Comparison of ENCODE assay signal across 8 mouse cellular contexts in the genomic region with DNA sequence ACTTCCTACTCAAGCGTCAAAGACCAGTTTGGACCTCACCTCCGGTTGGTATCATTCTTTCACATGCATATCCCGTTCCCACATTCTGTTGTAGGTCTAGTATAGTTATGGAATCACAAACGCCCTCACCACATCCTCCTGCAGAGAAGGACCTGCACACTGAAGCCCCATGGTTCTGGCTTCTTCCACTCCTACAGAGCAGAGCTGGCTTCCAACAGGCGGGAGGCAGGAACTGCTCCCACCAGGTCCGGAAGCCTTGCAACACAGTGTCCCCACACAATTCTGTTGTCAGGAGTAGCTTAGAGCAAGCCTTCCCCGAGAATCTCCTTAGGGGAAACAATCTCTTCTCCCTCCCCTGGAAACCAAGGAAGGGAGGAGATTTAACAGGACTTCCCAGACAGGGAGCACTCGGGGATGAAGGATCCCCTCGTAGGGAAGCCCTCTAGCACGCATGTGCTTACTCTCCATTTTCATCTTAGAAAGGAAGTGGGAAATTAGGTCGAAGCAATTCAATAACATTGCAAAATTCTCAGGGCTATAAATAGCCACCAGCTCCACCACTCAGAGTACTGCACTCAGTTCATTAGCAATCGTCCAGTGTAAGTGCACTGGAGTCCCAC. TPM values are rescaled to one million over a fixed set of nuclear protein-coding genes. Genes with fewer than 3 reads are reported as not detected.
DNase-seq lines count a peak whose midpoint lies in the region; ATAC-seq lines count a peak whose summit lies in the region.

No protein-coding gene starts in this region.

- no peaks in the 10 kb centered on the region for H3K9me3 ChIP-seq in embryonic facial prominence, embryonic 15.5 days (replicated peaks)
- no peaks in the 10 kb centered on the region for H3K9me3 ChIP-seq in hindbrain, embryonic 15.5 days
- no peaks in the 10 kb centered on the region for H3K9me3 ChIP-seq in lung, embryonic 16.5 days (ENCODE audit: control insufficient read depth, low read length)

- peak overlapping the region; percentile 74 for H3K27ac ChIP-seq in embryonic facial prominence, embryonic 15.5 days (replicated peaks)
- H3K27ac ChIP-seq in hindbrain, embryonic 15.5 days (replicated peaks): peak overlapping the region; percentile 63
- peak overlapping the region; percentile 94 for H3K27ac ChIP-seq in lung, embryonic 16.5 days (ENCODE audit: low read length)

- no peaks in the 10 kb centered on the region for H3K27me3 ChIP-seq in embryonic facial prominence, embryonic 15.5 days
- H3K27me3 ChIP-seq in hindbrain, embryonic 15.5 days: no peaks in the 10 kb centered on the region
- no peaks in the 10 kb centered on the region for H3K27me3 ChIP-seq in lung, embryonic 16.5 days (ENCODE audit: control insufficient read depth, insufficient read depth, low read depth, low read length)

- H3K4me3 ChIP-seq in embryonic facial prominence, embryonic 15.5 days (replicated peaks): no peak overlapping the region
- H3K4me3 ChIP-seq in hindbrain, embryonic 15.5 days: no peak overlapping the region
- 0 out of 2 replicates have a peak overlapping the region, but pooled peaks have one; percentile 7 for H3K4me3 ChIP-seq in lung, embryonic 16.5 days (ENCODE audit: low read length)

- no peak for ATAC-seq in embryonic facial prominence, embryonic 15.5 days (ENCODE audit: insufficient number of reproducible peaks, low FRiP score, low TSS enrichment, low read depth)
- no peak for ATAC-seq in hindbrain, embryonic 15.5 days (ENCODE audit: low FRiP score, low read depth)
- peak; percentile 56 for ATAC-seq in lung, embryonic 16.5 days (ENCODE audit: low read depth)

- peak overlapping the region; percentile 12; the same call in 1 of the 2 replicates for H3K9ac ChIP-seq in embryonic facial prominence, embryonic 15.5 days
- H3K9ac ChIP-seq in hindbrain, embryonic 15.5 days: no peak overlapping the region
- peak overlapping the region; percentile 52 for H3K9ac ChIP-seq in lung, embryonic 16.5 days (ENCODE audit: low read length)

- peak overlapping the region; percentile 12; the same call in 1 of the 2 replicates for H3K4me2 ChIP-seq in embryonic facial prominence, embryonic 15.5 days (replicated peaks)
- peak overlapping the region; percentile 15; the same call in 1 of the 2 replicates for H3K4me2 ChIP-seq in hindbrain, embryonic 15.5 days
- H3K4me2 ChIP-seq in lung, embryonic 16.5 days (ENCODE audit: low read depth, low read length): peak overlapping the region; percentile 44

- H3K36me3 ChIP-seq in embryonic facial prominence, embryonic 15.5 days: peaks cover 6% of the 10 kb centered on the region; the same call in 1 of the 2 replicates
- no peaks in the 10 kb centered on the region; the same call in 1 of the 2 replicates for H3K36me3 ChIP-seq in hindbrain, embryonic 15.5 days
- H3K36me3 ChIP-seq in lung, embryonic 16.5 days (ENCODE audit: control insufficient read depth, insufficient read depth, low read length): peaks cover 5% of the 10 kb centered on the region; the same call in 1 of the 2 replicates

- H3K4me1 ChIP-seq in embryonic facial prominence, embryonic 15.5 days: peaks cover 77% of the 10 kb centered on the region
- peaks cover 88% of the 10 kb centered on the region for H3K4me1 ChIP-seq in hindbrain, embryonic 15.5 days (replicated peaks)
- peaks cover 79% of the 10 kb centered on the region for H3K4me1 ChIP-seq in lung, embryonic 16.5 days (replicated peaks; ENCODE audit: control insufficient read depth, insufficient read depth, low read length)

- DNase-seq in gastrocnemius, adult 18-20 months (ENCODE audit: low spot score): peak; percentile 44
- no peak for DNase-seq in gastrocnemius, postnatal 10 days
- peak; percentile 54 for DNase-seq in NIH3T3 (ENCODE audit: low read depth)
- no peak for DNase-seq in embryo, embryonic 11 days
- DNase-seq in spleen, postnatal 14 days (ENCODE audit: low spot score in 2 of 2): no peak

- 49% methylated on average over 12 of the region's 12 CpGs for WGBS in embryonic facial prominence, embryonic 15.5 days
- WGBS in hindbrain, embryonic 15.5 days: 66% methylated on average over 12 of the region's 12 CpGs
- 43% methylated on average over 12 of the region's 12 CpGs for WGBS in lung, embryonic 16.5 days

RNA-seq across cellular contexts. Expression of a gene that starts 5.6 kb away (rescaled TPM):
- 10 to 100 TPM; 12.4 TPM for total RNA-seq in gastrocnemius, adult 18-20 months (2021)
- 10 to 100 TPM; 20.3 to 24.3 TPM for total RNA-seq in gastrocnemius, postnatal 10 days (2021)
- polyA plus RNA-seq in embryonic facial prominence, embryonic 15.5 days (2015; fragmentation: Nextera tagmentation; extraction: Ambion mirVana): 86.4 and 91.3 TPM in 2 replicates
- polyA plus RNA-seq in hindbrain, embryonic 15.5 days (2015; fragmentation: Nextera tagmentation; extraction: Ambion mirVana): 94.3 and 101 TPM in 2 replicates
- polyA plus RNA-seq in lung, embryonic 16.5 days (2015; fragmentation: Nextera tagmentation; extraction: Ambion mirVana): 76.6 and 82.8 TPM in 2 replicates

RNA-seq across cellular contexts. Expression of a gene that starts 33.0 kb away (rescaled TPM):
- 10 to 100 TPM; 19.4 to 20.0 TPM for total RNA-seq in gastrocnemius, adult 18-20 months (2021)
- 10 to 100 TPM; 17.5 to 18.6 TPM for total RNA-seq in gastrocnemius, postnatal 10 days (2021)
- 58.7 and 59.5 TPM in 2 replicates for polyA plus RNA-seq in embryonic facial prominence, embryonic 15.5 days (2015; fragmentation: Nextera tagmentation; extraction: Ambion mirVana)
- polyA plus RNA-seq in hindbrain, embryonic 15.5 days (2015; fragmentation: Nextera tagmentation; extraction: Ambion mirVana): 69.2 and 72.5 TPM in 2 replicates
- 47.9 and 48.0 TPM in 2 replicates for polyA plus RNA-seq in lung, embryonic 16.5 days (2015; fragmentation: Nextera tagmentation; extraction: Ambion mirVana)

RNA-seq across cellular contexts. Expression of a gene that starts 47.9 kb away (rescaled TPM):
- not detected for total RNA-seq in gastrocnemius, adult 18-20 months (2021)
- total RNA-seq in gastrocnemius, postnatal 10 days (2021): under 1 TPM in 1 of 2 experiments, not detected in 1; 0.23 TPM
- polyA plus RNA-seq in embryonic facial prominence, embryonic 15.5 days (2015; fragmentation: Nextera tagmentation; extraction: Ambion mirVana): 0.27 and 0.55 TPM in 2 replicates
- 5.8 and 8.3 TPM in 2 replicates for polyA plus RNA-seq in hindbrain, embryonic 15.5 days (2015; fragmentation: Nextera tagmentation; extraction: Ambion mirVana)
- 1.1 and 1.9 TPM in 2 replicates for polyA plus RNA-seq in lung, embryonic 16.5 days (2015; fragmentation: Nextera tagmentation; extraction: Ambion mirVana)

Comparison
In these comparisons a context has a peak if more than half of its experiments do, and no peak if none do; other contexts are left out.
1. DNase-seq: peak in gastrocnemius, adult 18-20 months (single experiment) and NIH3T3 (single experiment); none in gastrocnemius, postnatal 10 days (single experiment), embryo, embryonic 11 days (single experiment) and spleen, postnatal 14 days (0 of 2).
2. Peak in every context shown above with its lines, with median percentiles within 50 percentile points of each other: H3K27ac ChIP-seq and H3K4me2 ChIP-seq.